Comparison of ENCODE assay signal across 28 mouse cellular contexts in genomic region chr9:44474327-44474726, GRCm38 (mm10). TPM values are rescaled to one million over a fixed set of nuclear protein-coding genes. Genes with fewer than 3 reads are reported as not detected.
DNase-seq lines count a peak whose midpoint lies in the region; ATAC-seq lines count a peak whose summit lies in the region.
"Had no signal": no experiment of that assay in that cellular context is flagged by ENCODE, and none has a peak within 500 bp of the region (broad histone marks: within the 10 kb centered on the region; RNA-seq: fewer than 3 reads in every experiment).

No protein-coding gene starts in this region.

- H3K27me3 ChIP-seq in heart, embryonic 11.5 days (ENCODE audit: control insufficient read depth, insufficient read depth, low read length) = no peaks in the 10 kb centered on the region
- no peaks in the 10 kb centered on the region for H3K27me3 ChIP-seq in midbrain, embryonic 13.5 days
- H3K27me3 ChIP-seq: forebrain, embryonic 12.5 days; limb, embryonic 15.5 days; midbrain, embryonic 12.5 days had no signal

- peak; percentile 93 for DNase-seq in gastrocnemius, adult 18-20 months (ENCODE audit: low spot score)
- no peak for DNase-seq in gastrocnemius, postnatal 4 days (ENCODE audit: low spot score in 2 of 2)
- peak; percentile 14 to 50 for DNase-seq in heart, postnatal 14 days
- peak; percentile 84 to 89 for DNase-seq in gastrocnemius, adult 8-10 months (ENCODE audit: low spot score in 2 of 2)
- no peak for DNase-seq in right cerebral cortex, postnatal 25 days
- DNase-seq: adrenal gland, postnatal 25 days; kidney, adult 18-20 months; left cerebral cortex, postnatal 4 days; lung, embryonic 14.5 days had no signal

- no peaks in the 10 kb centered on the region for H3K9me3 ChIP-seq in heart, embryonic 11.5 days (replicated peaks; ENCODE audit: control insufficient read depth, low read length)
- H3K9me3 ChIP-seq in midbrain, embryonic 13.5 days = no peaks in the 10 kb centered on the region
- H3K9me3 ChIP-seq: forebrain, embryonic 12.5 days; hindbrain, embryonic 13.5 days; limb, embryonic 15.5 days; midbrain, embryonic 12.5 days had no signal

- no peak overlapping the region for H3K4me3 ChIP-seq in heart, embryonic 11.5 days (ENCODE audit: low read depth, low read length)
- no peak overlapping the region for H3K4me3 ChIP-seq in midbrain, embryonic 13.5 days (replicated peaks)
- H3K4me3 ChIP-seq: forebrain, embryonic 12.5 days; hindbrain, embryonic 13.5 days; left cerebral cortex, adult 2 months; limb, embryonic 15.5 days; midbrain, embryonic 12.5 days had no signal

- peaks cover 7% of the 10 kb centered on the region; the same call in 1 of the 2 replicates for H3K4me1 ChIP-seq in heart, embryonic 11.5 days (ENCODE audit: control insufficient read depth, insufficient read depth, low read length)
- peaks cover 13% of the 10 kb centered on the region for H3K4me1 ChIP-seq in midbrain, embryonic 13.5 days (replicated peaks)

- H3K9ac ChIP-seq in heart, embryonic 11.5 days (ENCODE audit: low read depth, low read length) = no peak overlapping the region
- no peak overlapping the region for H3K9ac ChIP-seq in midbrain, embryonic 13.5 days (replicated peaks)
- H3K9ac ChIP-seq: forebrain, embryonic 12.5 days; hindbrain, embryonic 13.5 days; limb, embryonic 15.5 days; liver, embryonic 14.5 days; lung, embryonic 14.5 days; midbrain, embryonic 12.5 days had no signal

- H3K4me2 ChIP-seq in heart, embryonic 11.5 days = no peak overlapping the region
- no peak overlapping the region for H3K4me2 ChIP-seq in midbrain, embryonic 13.5 days (replicated peaks)
- H3K4me2 ChIP-seq: forebrain, embryonic 12.5 days; hindbrain, embryonic 13.5 days; limb, embryonic 15.5 days; lung, embryonic 14.5 days; midbrain, embryonic 12.5 days had no signal

- no peak overlapping the region for H3K27ac ChIP-seq in heart, embryonic 11.5 days (ENCODE audit: low read depth, low read length)
- no peak overlapping the region for H3K27ac ChIP-seq in midbrain, embryonic 13.5 days
- H3K27ac ChIP-seq: forebrain, embryonic 12.5 days; hindbrain, embryonic 13.5 days; kidney, postnatal 0 days; left cerebral cortex, adult 2 months; limb, embryonic 15.5 days; liver, embryonic 14.5 days; midbrain, embryonic 12.5 days; stomach, postnatal 0 days had no signal

- intact Hi-C loops in heart, postnatal 14 days (cut with DNase I) = loop anchor here (5.0 kb wide), 1 partner anchor 178 kb away; no protein-coding TSS in a partner anchor

- 39% methylated on average over 1 of the region's 1 CpGs for WGBS in heart, embryonic 11.5 days (ENCODE audit: insufficient replicate concordance)
- WGBS in midbrain, embryonic 13.5 days = 32% methylated on average over 1 of the region's 1 CpGs

- ATAC-seq in heart, embryonic 11.5 days (replicated peaks; ENCODE audit: insufficient number of reproducible peaks, low FRiP score, low TSS enrichment) = no peak
- ATAC-seq in midbrain, embryonic 13.5 days = no peak

- no peaks in the 10 kb centered on the region for H3K36me3 ChIP-seq in heart, embryonic 11.5 days (ENCODE audit: control insufficient read depth, insufficient read depth, low read length)
- no peaks in the 10 kb centered on the region for H3K36me3 ChIP-seq in midbrain, embryonic 13.5 days
- H3K36me3 ChIP-seq: forebrain, embryonic 12.5 days; hindbrain, embryonic 13.5 days; limb, embryonic 15.5 days; midbrain, embryonic 12.5 days had no signal

RNA-seq across cellular contexts. Expression of gene Bcl9l, which starts 8.3 kb away (rescaled TPM):
- 10 to 100 TPM; 36.0 to 36.6 TPM for total RNA-seq in gastrocnemius, adult 18-20 months (2021)
- total RNA-seq in gastrocnemius, postnatal 4 days (2021) = 100 to 1,000 TPM; 126 to 131 TPM
- total RNA-seq in heart, postnatal 14 days (2021) = 10 to 100 TPM; 57.9 to 64.9 TPM
- polyA plus RNA-seq in heart, embryonic 11.5 days (2014; fragmentation: Nextera tagmentation; extraction: Ambion mirVana) = 8.7 and 9.3 TPM in 2 replicates
- total RNA-seq in gastrocnemius, adult 8-10 months (2022) = 10 to 100 TPM; 36.4 to 43.8 (median 41.7) TPM
- polyA plus RNA-seq in midbrain, embryonic 13.5 days (2015; fragmentation: Nextera tagmentation; extraction: Ambion mirVana) = 8.0 and 9.2 TPM in 2 replicates

RNA-seq across cellular contexts. Expression of gene Upk2, which starts 19.6 kb away (rescaled TPM):
- under 1 TPM; 0.43 to 0.83 TPM for total RNA-seq in gastrocnemius, adult 18-20 months (2021)
- total RNA-seq in gastrocnemius, postnatal 4 days (2021) = under 1 TPM; 0.69 to 0.91 TPM
- total RNA-seq in heart, postnatal 14 days (2021) = not detected
- 0.14 TPM in 1 of 2 replicates, not detected in the other for polyA plus RNA-seq in heart, embryonic 11.5 days (2014; fragmentation: Nextera tagmentation; extraction: Ambion mirVana)
- total RNA-seq in gastrocnemius, adult 8-10 months (2022) = under 1 TPM in 2 of 4 experiments, not detected in 2; 0.29 to 0.54 TPM
- polyA plus RNA-seq in midbrain, embryonic 13.5 days (2015; fragmentation: Nextera tagmentation; extraction: Ambion mirVana) = not detected in 2 replicates
- total RNA-seq: adrenal gland, postnatal 25 days; heart, postnatal 25 days; layer of hippocampus, postnatal 10 days; left cerebral cortex, adult 2 months; left cerebral cortex, postnatal 4 days; megakaryocyte, adult 5-6 weeks; monocyte, adult 5-6 weeks; neutrophil, adult 5-6 weeks had no signal
- polyA plus RNA-seq: brain, embryonic 14.5 days; cortical plate, adult 2 months; hindbrain, embryonic 13.5 days; liver, embryonic 14.5 days; midbrain, embryonic 12.5 days had no signal

RNA-seq across cellular contexts. Expression of gene Foxr1, which starts 33.4 kb away (rescaled TPM):
- total RNA-seq in gastrocnemius, adult 18-20 months (2021) = not detected
- not detected for total RNA-seq in gastrocnemius, postnatal 4 days (2021)
- total RNA-seq in heart, postnatal 14 days (2021) = not detected
- not detected in 2 replicates for polyA plus RNA-seq in heart, embryonic 11.5 days (2014; fragmentation: Nextera tagmentation; extraction: Ambion mirVana)
- total RNA-seq in gastrocnemius, adult 8-10 months (2022) = not detected
- not detected in 2 replicates for polyA plus RNA-seq in midbrain, embryonic 13.5 days (2015; fragmentation: Nextera tagmentation; extraction: Ambion mirVana)
- total RNA-seq: adrenal gland, postnatal 25 days; heart, postnatal 25 days; layer of hippocampus, postnatal 10 days; left cerebral cortex, adult 2 months; left cerebral cortex, postnatal 4 days; megakaryocyte, adult 5-6 weeks; monocyte, adult 5-6 weeks; neutrophil, adult 5-6 weeks had no signal
- polyA plus RNA-seq: brain, embryonic 14.5 days; embryonic facial prominence, embryonic 11.5 days; forebrain, embryonic 12.5 days; hindbrain, embryonic 13.5 days; kidney, postnatal 0 days; limb, embryonic 15.5 days; liver, embryonic 14.5 days; lung, embryonic 14.5 days; midbrain, embryonic 12.5 days; thymus, postnatal 0 days had no signal

RNA-seq across cellular contexts. Expression of gene Ccdc84, which starts 56.0 kb away (rescaled TPM):
- total RNA-seq in gastrocnemius, adult 18-20 months (2021) = 1 to 10 TPM; 3.5 to 4.1 TPM
- total RNA-seq in gastrocnemius, postnatal 4 days (2021) = 10 to 100 TPM in 1 of 2 experiments, 1 to 10 TPM in 1; 10.0 to 17.3 TPM
- 10 to 100 TPM; 11.4 to 11.9 TPM for total RNA-seq in heart, postnatal 14 days (2021)
- polyA plus RNA-seq in heart, embryonic 11.5 days (2014; fragmentation: Nextera tagmentation; extraction: Ambion mirVana) = 21.8 and 25.4 TPM in 2 replicates
- 1 to 10 TPM; 1.6 to 4.5 (median 3.4) TPM for total RNA-seq in gastrocnemius, adult 8-10 months (2022)
- polyA plus RNA-seq in midbrain, embryonic 13.5 days (2015; fragmentation: Nextera tagmentation; extraction: Ambion mirVana) = 36.7 and 40.7 TPM in 2 replicates

Comparison
In these comparisons a context has a peak if more than half of its experiments do, and no peak if none do; other contexts are left out.
1. DNase-seq: peak in gastrocnemius, adult 18-20 months (single experiment), heart, postnatal 14 days (2 of 2) and gastrocnemius, adult 8-10 months (2 of 2); none in gastrocnemius, postnatal 4 days (0 of 2) and right cerebral cortex, postnatal 25 days (single experiment).